Mouse (Mus musculus): Measurements from ENCODE around the gene Slc35d1. TPM values are rescaled to one million over a fixed set of nuclear protein-coding genes. Genes with fewer than 3 reads are reported as not detected.

Slc35d1 gene
- polyA plus RNA-seq, 1 experiment from 2014 or later: 6.9 TPM

DNA sequence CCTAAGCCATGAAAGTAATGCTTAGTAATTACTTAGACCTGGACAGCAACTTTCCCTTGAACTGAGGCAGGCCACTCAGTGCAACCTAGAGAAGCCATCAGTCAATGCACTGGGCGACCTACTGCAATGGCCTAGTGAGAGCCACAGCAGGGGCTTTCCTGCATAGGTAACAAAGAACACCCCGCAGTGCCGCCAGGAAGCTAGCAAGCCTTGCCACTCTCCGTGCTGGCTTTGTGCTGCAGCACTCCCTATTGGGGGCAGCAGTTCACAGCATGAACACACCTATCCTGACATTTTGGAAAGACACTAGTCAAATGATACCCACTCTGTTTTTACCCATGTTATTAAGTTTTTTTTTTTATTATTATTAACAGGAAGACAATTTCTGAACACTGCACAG is 15.9 kb downstream of the Slc35d1 start:
- 49% methylated on average over 4 of the region's 4 CpGs for WGBS
- ATAC-seq: no peak
- Histone ChIP-seq H3K9ac (ENCODE audit: low read depth, low read length) (no peak overlapping the region), H3K4me3 (ENCODE audit: low read length) (no peak overlapping the region), H3K27ac (ENCODE audit: low read depth, low read length) (no peak overlapping the region), H3K4me1 (ENCODE audit: control insufficient read depth, insufficient read depth, low read depth, low read length) (no peaks in the 10 kb centered on the region), H3K4me2 (ENCODE audit: low read length) (no peak overlapping the region), H3K27me3 (replicated peaks; ENCODE audit: control insufficient read depth, insufficient read depth, low read length) (no peaks in the 10 kb centered on the region), H3K9me3 (ENCODE audit: control insufficient read depth, low read length) (no peaks in the 10 kb centered on the region), H3K36me3 (ENCODE audit: control insufficient read depth, insufficient read depth, low read length) (peaks cover 9% of the 10 kb centered on the region; the same call in 1 of the 2 replicates)

DNA sequence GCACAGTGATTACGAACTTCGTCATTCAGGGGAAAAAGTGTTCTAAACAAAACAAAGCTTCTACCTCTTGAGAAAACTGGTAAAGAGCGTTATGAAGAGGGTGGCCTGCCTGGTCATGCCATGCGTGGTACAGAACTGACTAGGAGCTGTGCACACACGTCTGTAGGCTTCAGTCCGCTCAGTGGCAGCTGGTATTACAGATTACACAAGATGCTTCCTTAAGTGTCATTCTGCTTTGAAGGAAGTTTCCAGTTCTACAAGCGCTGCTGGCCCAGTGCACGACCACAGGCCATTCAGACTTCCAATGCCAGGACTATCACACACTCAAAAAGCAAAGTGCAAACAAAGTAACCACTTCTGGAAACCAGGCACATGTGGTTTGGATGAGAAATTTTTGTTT is 17.6 kb downstream of the Slc35d1 start:
- Histone ChIP-seq H3K9me3 (ENCODE audit: control insufficient read depth, low read length) (no peaks in the 10 kb centered on the region), H3K4me1 (ENCODE audit: control insufficient read depth, insufficient read depth, low read depth, low read length) (no peaks in the 10 kb centered on the region), H3K9ac (ENCODE audit: low read depth, low read length) (no peak overlapping the region), H3K27ac (ENCODE audit: low read depth, low read length) (no peak overlapping the region), H3K4me2 (ENCODE audit: low read length) (no peak overlapping the region), H3K4me3 (ENCODE audit: low read length) (no peak overlapping the region), H3K27me3 (replicated peaks; ENCODE audit: control insufficient read depth, insufficient read depth, low read length) (no peaks in the 10 kb centered on the region), H3K36me3 (ENCODE audit: control insufficient read depth, insufficient read depth, low read length) (0 out of 2 replicates have a peak, but pooled peaks cover 9% of the 10 kb centered on the region)
- ATAC-seq: no peak
- WGBS: 88% methylated on average over 8 of the region's 8 CpGs

DNA sequence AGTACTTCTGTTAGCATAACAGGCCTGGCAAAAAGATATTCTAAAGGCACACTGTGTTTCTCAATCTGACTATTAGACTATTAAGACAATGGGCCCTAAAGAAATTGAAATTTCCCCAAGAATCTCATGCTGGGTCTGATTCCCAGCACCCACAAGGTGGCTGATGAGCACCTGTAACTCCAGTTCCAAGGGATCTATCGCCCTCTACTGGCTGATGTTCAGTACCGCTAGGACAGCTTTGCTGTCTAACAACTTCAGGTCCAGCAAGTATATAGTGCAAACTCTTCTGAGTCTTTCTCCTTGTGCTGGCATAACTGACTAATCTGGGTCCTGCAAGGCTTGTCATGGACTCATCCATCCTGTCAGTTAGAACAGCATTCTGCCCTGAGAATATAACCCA is 22.5 kb downstream of the Slc35d1 start:
- no peak overlapping the region for H3K4me3 ChIP-seq (ENCODE audit: low read length)
- no peak overlapping the region for H3K27ac ChIP-seq (ENCODE audit: low read depth, low read length)
- H3K4me2 ChIP-seq (ENCODE audit: low read length): no peak overlapping the region
- no peaks in the 10 kb centered on the region for H3K9me3 ChIP-seq (ENCODE audit: control insufficient read depth, low read length)
- peaks cover 12% of the 10 kb centered on the region for H3K36me3 ChIP-seq (ENCODE audit: control insufficient read depth, insufficient read depth, low read length)
- H3K27me3 ChIP-seq (replicated peaks; ENCODE audit: control insufficient read depth, insufficient read depth, low read length): no peaks in the 10 kb centered on the region
- H3K4me1 ChIP-seq (ENCODE audit: control insufficient read depth, insufficient read depth, low read depth, low read length): no peaks in the 10 kb centered on the region
- H3K9ac ChIP-seq (ENCODE audit: low read depth, low read length): no peak overlapping the region
- ATAC-seq: no peak
- 89% methylated on average over 2 of the region's 2 CpGs for WGBS

DNA sequence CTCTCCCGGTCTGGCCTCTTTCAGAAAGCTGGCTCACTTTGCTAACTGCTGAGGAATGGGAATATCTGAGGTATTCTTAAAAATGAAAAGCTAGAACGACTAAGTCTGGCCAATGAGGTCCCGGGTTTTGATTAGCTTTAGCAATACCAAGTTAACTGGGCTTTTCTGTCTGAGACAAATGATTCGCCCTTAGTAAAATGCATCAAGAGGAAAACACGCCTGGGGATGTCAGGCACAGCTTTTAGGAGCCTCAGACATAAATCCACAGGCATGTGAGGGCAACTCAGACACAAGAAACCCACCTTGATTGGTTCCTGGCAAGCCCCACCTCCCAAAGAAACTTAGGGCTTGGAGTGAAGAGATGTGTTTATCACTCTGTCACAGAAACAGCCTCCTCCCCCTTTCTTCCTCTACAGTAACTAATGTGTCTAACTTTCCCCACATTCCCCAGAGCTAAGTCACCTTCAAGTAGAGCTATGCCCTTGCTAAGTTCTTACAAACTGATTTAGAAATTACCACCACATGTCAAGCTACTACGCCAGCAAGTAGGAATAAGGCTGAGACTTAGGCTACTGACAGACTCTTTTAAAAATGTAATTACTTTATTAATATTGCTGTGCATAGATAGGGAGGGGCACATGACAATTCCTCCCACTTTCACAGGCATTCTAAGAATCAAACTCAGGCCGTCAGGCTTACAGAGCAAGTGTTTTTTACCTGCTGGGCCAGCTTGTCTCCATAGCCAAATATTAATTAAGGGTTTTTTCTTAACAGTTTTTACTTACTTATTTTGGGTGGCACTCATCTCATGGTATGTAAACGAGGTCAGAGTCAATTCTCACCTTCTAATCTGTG is 26.0 kb downstream of the Slc35d1 start:
- H3K27me3 ChIP-seq (replicated peaks; ENCODE audit: control insufficient read depth, insufficient read depth, low read length): no peaks in the 10 kb centered on the region
- no peak overlapping the region for H3K9ac ChIP-seq (ENCODE audit: low read depth, low read length)
- 89% methylated on average over 8 of the region's 8 CpGs for WGBS
- no peaks in the 10 kb centered on the region for H3K4me1 ChIP-seq (ENCODE audit: control insufficient read depth, insufficient read depth, low read depth, low read length)
- no peak for ATAC-seq
- H3K36me3 ChIP-seq (ENCODE audit: control insufficient read depth, insufficient read depth, low read length): peaks cover 20% of the 10 kb centered on the region
- no peak overlapping the region for H3K4me3 ChIP-seq (ENCODE audit: low read length)
- H3K4me2 ChIP-seq (ENCODE audit: low read length): no peak overlapping the region
- no peaks in the 10 kb centered on the region for H3K9me3 ChIP-seq (ENCODE audit: control insufficient read depth, low read length)
- no peak overlapping the region for H3K27ac ChIP-seq (ENCODE audit: low read depth, low read length)

DNA sequence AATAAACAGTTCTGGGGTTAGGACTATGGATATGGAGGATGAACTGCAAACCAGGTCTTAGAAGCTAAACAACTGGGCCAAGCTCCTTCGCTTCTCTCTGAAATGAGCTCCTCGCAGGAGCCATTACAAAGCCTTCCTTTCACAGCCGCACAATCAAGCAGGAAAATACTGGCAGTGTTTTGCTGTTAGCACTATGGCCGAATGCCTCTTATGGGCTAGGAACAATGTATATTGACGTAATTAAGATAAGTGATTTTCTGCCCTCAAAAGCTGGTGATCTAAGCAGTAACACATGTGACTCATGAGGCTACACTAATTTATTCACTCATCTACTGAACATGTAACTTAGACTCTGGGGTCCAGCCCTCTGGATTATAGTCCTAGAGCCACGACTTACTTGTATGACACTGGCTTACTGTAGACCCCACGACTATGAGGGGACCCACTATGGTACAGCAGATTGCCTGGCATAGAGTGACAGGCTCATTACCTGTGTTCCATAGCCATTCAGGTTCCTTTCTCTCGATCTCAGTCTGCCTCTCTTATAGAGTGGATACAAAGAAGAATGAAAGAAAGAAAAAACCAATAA is 34.6 kb downstream of the Slc35d1 start:
- peaks cover 15% of the 10 kb centered on the region for H3K36me3 ChIP-seq (ENCODE audit: control insufficient read depth, insufficient read depth, low read length)
- H3K4me2 ChIP-seq (ENCODE audit: low read length): no peak overlapping the region
- H3K27ac ChIP-seq (ENCODE audit: low read depth, low read length): no peak overlapping the region
- WGBS: 53% methylated on average over 8 of the region's 8 CpGs
- H3K27me3 ChIP-seq (replicated peaks; ENCODE audit: control insufficient read depth, insufficient read depth, low read length): no peaks in the 10 kb centered on the region
- no peak overlapping the region for H3K4me3 ChIP-seq (ENCODE audit: low read length)
- no peak for ATAC-seq
- H3K9ac ChIP-seq (ENCODE audit: low read depth, low read length): no peak overlapping the region
- H3K9me3 ChIP-seq (ENCODE audit: control insufficient read depth, low read length): no peaks in the 10 kb centered on the region
- H3K4me1 ChIP-seq (ENCODE audit: control insufficient read depth, insufficient read depth, low read depth, low read length): peaks cover 3% of the 10 kb centered on the region; the same call in 1 of the 2 replicates

DNA sequence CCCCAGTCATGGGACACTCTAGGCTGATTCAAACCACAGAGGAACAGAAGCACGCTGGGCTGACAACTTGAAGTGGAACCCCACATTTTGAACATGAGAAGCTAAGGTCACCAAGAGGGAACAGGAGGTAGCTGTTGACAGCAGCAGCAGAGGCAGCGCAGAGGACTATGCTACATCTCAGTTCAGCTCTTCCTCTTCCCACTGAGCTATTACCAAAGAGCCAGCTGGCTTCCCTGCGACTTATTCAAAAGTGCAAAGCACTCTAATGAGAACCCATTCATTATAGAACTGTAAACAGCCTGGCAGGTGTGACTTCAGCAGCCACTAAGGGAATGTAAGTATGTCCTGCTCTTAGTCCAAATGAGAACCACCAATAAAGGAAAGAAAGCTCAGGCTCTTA is 35.4 kb downstream of the Slc35d1 start:
- H3K9ac ChIP-seq (ENCODE audit: low read depth, low read length): no peak overlapping the region
- peaks cover 3% of the 10 kb centered on the region; the same call in 1 of the 2 replicates for H3K4me1 ChIP-seq (ENCODE audit: control insufficient read depth, insufficient read depth, low read depth, low read length)
- H3K27me3 ChIP-seq (replicated peaks; ENCODE audit: control insufficient read depth, insufficient read depth, low read length): no peaks in the 10 kb centered on the region
- H3K4me3 ChIP-seq (ENCODE audit: low read length): no peak overlapping the region
- H3K27ac ChIP-seq (ENCODE audit: low read depth, low read length): no peak overlapping the region
- WGBS: 50% methylated on average over 3 of the region's 3 CpGs
- no peak overlapping the region for H3K4me2 ChIP-seq (ENCODE audit: low read length)
- ATAC-seq: no peak
- peaks cover 15% of the 10 kb centered on the region for H3K36me3 ChIP-seq (ENCODE audit: control insufficient read depth, insufficient read depth, low read length)
- H3K9me3 ChIP-seq (ENCODE audit: control insufficient read depth, low read length): no peaks in the 10 kb centered on the region

DNA sequence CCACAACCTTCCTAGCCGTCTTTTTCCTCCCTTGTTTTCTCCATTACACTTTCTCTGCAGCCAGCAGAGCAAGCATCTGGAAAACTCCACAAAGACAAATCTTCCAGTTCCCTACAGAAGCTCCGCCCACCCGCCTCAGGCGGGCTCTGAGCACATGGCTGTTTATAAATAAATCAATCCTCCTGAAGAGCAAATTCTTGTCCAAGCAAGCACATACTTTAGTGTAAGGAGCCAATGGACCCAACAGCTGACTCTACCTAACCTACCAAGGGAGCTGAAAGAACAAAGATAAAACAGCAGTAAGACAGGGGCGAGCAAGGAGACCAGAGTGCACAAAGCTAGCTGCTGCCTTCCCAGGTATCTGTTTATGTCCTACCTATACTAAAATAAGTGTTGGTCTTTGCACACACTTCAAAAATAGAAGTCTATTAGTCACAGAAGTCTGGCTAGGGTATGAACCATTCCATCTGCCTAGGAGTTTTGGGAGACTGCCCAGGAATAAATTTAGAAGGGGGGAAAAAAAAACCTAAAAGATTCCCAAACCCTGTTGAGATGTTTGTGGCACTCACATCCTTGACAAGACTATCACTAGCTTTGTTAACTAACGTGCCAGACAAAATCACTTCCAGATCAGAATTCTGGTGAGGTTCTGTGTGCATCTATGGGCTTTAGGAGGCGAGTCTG is 36.2 kb downstream of the Slc35d1 start:
- Histone ChIP-seq H3K9ac (ENCODE audit: low read depth, low read length) (no peak overlapping the region), H3K4me1 (ENCODE audit: control insufficient read depth, insufficient read depth, low read depth, low read length) (peaks cover 3% of the 10 kb centered on the region; the same call in 1 of the 2 replicates), H3K4me3 (ENCODE audit: low read length) (no peak overlapping the region), H3K36me3 (ENCODE audit: control insufficient read depth, insufficient read depth, low read length) (peaks cover 11% of the 10 kb centered on the region), H3K27ac (ENCODE audit: low read depth, low read length) (no peak overlapping the region), H3K9me3 (ENCODE audit: control insufficient read depth, low read length) (no peaks in the 10 kb centered on the region), H3K4me2 (ENCODE audit: low read length) (no peak overlapping the region), H3K27me3 (replicated peaks; ENCODE audit: control insufficient read depth, insufficient read depth, low read length) (no peaks in the 10 kb centered on the region)
- no peak for ATAC-seq
- WGBS: 82% methylated on average over 7 of the region's 7 CpGs

DNA sequence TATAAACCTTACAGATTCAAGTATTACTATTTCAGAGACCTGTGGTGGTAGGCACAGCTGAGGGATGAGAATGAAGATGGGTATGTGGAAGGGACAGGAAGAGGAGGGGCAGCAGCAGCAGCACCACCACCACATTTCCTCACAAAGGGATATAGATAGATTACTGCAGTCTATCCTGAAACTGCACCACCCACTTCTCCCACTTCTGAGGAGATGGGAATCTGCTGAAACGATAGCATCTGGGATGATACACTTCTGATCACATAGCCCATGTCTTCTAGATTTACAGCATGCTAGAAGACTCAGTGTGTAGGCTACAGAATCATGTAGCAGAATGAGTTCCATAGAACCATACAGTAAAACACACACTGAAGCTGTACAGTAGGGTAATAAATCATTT is 37.3 kb downstream of the Slc35d1 start:
- no peaks in the 10 kb centered on the region for H3K27me3 ChIP-seq (replicated peaks; ENCODE audit: control insufficient read depth, insufficient read depth, low read length)
- H3K9ac ChIP-seq (ENCODE audit: low read depth, low read length): no peak overlapping the region
- H3K27ac ChIP-seq (ENCODE audit: low read depth, low read length): no peak overlapping the region
- 80% methylated on average over 1 of the region's 1 CpGs for WGBS
- peaks cover 3% of the 10 kb centered on the region; the same call in 1 of the 2 replicates for H3K4me1 ChIP-seq (ENCODE audit: control insufficient read depth, insufficient read depth, low read depth, low read length)
- H3K36me3 ChIP-seq (ENCODE audit: control insufficient read depth, insufficient read depth, low read length): peaks cover 6% of the 10 kb centered on the region
- no peak for ATAC-seq
- H3K4me2 ChIP-seq (ENCODE audit: low read length): no peak overlapping the region
- H3K4me3 ChIP-seq (ENCODE audit: low read length): no peak overlapping the region
- H3K9me3 ChIP-seq (ENCODE audit: control insufficient read depth, low read length): no peaks in the 10 kb centered on the region

DNA sequence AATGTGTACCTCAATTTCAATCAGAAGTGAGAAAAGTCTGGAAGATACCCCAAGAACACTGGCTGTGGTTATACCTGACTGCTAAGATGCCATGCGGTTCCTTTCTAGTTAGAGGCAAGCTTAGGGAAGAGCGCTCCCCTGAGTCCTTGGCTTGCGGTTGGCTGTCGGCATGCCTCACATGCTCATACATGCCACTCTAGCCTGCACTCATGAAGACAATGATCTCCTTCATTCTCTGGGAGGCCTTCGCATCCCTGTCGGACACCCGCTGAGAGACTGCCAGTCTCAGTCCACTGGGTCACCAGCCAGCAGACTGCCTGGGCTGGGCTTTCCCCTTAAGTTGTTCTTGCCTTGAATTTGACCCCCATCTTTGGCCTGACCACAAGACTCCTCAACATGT is 41.0 kb downstream of the Slc35d1 start:
- Histone ChIP-seq H3K9ac (ENCODE audit: low read depth, low read length) (no peak overlapping the region), H3K27me3 (replicated peaks; ENCODE audit: control insufficient read depth, insufficient read depth, low read length) (no peaks in the 10 kb centered on the region), H3K4me3 (ENCODE audit: low read length) (no peak overlapping the region), H3K9me3 (ENCODE audit: control insufficient read depth, low read length) (no peaks in the 10 kb centered on the region), H3K27ac (ENCODE audit: low read depth, low read length) (no peak overlapping the region), H3K4me1 (ENCODE audit: control insufficient read depth, insufficient read depth, low read depth, low read length) (no peaks in the 10 kb centered on the region), H3K36me3 (ENCODE audit: control insufficient read depth, insufficient read depth, low read length) (peaks cover 10% of the 10 kb centered on the region), H3K4me2 (ENCODE audit: low read length) (no peak overlapping the region)
- 75% methylated on average over 7 of the region's 7 CpGs for WGBS
- ATAC-seq: no peak

Measured in hindbrain, embryonic 16.5 days (tissue).